Mouse (Mus musculus): ENCODE data around the gene Mvb12a. TPM values are rescaled to one million over a fixed set of nuclear protein-coding genes. Genes with fewer than 3 reads are reported as not detected.

Gene Mvb12a
- total and polyA plus RNA-seq, 3 experiments: 80.5 to 157 (median 128) TPM

GRCm38 (mm10) chr8:71525226-71526050 is 17.3 kb upstream of the Mvb12a start, which contains the start of gene Ccdc194:
Ccdc194 (minus strand) TSS chr8:71525711.
- Histone ChIP-seq H3K36me3 (replicated peaks in 1 of 2; ENCODE audit: control insufficient read depth in 1 of 2, insufficient read depth in 1 of 2, low read length in 1 of 2) (no peaks in the 10 kb centered on the region), H3K4me3 (replicated peaks in 1 of 3; ENCODE audit: low read depth in 2 of 3, low read length in 2 of 3, poor library complexity in 1 of 3) (no peak within 1 kb of the TSS), H3K27me3 (replicated peaks) (no peaks in the 10 kb centered on the region), H3K4me1 (ENCODE audit: control insufficient read depth in 1 of 2, insufficient read depth in 2 of 2) (peaks cover 28 to 51% of the 10 kb centered on the region in 2 experiments), H3K79me2 (replicated peaks; ENCODE audit: control insufficient read depth, extremely low read depth, insufficient read depth, poor library complexity, severe bottlenecking) (no peaks in the 10 kb centered on the region), H3K27ac (ENCODE audit: insufficient read depth, low read depth) (no peak within 1 kb of the TSS), H3K9ac (ENCODE audit: insufficient read depth, low read depth) (no peak within 1 kb of the TSS), H3K9me3 (replicated peaks; ENCODE audit: low read length) (no peaks in the 10 kb centered on the region), H3K4me2 (ENCODE audit: insufficient read depth, low read depth, poor library complexity, severe bottlenecking) (no peak within 1 kb of the TSS)
- no peak for DNase-seq (ENCODE audit: extremely low read depth)
- TF ChIP-seq JUN (IDR thresholded peaks at IDR 0.05; ENCODE audit: insufficient read depth, low read depth, low read length) (no peak), NRF1 (IDR thresholded peaks at IDR 0.05; ENCODE audit: low read depth, low read length) (no peak)
- dilution Hi-C loops (cut with MboI; ENCODE audit: extremely low pct_ligation_motif_present, extremely low pct_unique_long_range_greater_than_20kb, low sequenced_read_pairs) (no loop called here), in situ Hi-C loops (cut with MboI; ENCODE audit: low pct_ligation_motif_present, low pct_unique_long_range_greater_than_20kb, low sequenced_read_pairs) (no loop called here)

GRCm38 (mm10) chr8:71526272-71526671 is 16.4 kb upstream of the Mvb12a start:
- Histone ChIP-seq H3K9ac (ENCODE audit: insufficient read depth, low read depth) (no peak overlapping the region), H3K4me1 (ENCODE audit: control insufficient read depth in 1 of 2, insufficient read depth in 2 of 2) (peaks cover 24 to 49% of the 10 kb centered on the region in 2 experiments), H3K27ac (ENCODE audit: insufficient read depth, low read depth) (no peak overlapping the region), H3K4me2 (ENCODE audit: insufficient read depth, low read depth, poor library complexity, severe bottlenecking) (no peak overlapping the region), H3K27me3 (replicated peaks) (no peaks in the 10 kb centered on the region), H3K9me3 (replicated peaks; ENCODE audit: low read length) (no peaks in the 10 kb centered on the region), H3K79me2 (replicated peaks; ENCODE audit: control insufficient read depth, extremely low read depth, insufficient read depth, poor library complexity, severe bottlenecking) (no peaks in the 10 kb centered on the region), H3K4me3 (replicated peaks in 1 of 3; ENCODE audit: low read depth in 2 of 3, low read length in 2 of 3, poor library complexity in 1 of 3) (no peak overlapping the region), H3K36me3 (replicated peaks in 1 of 2; ENCODE audit: control insufficient read depth in 1 of 2, insufficient read depth in 1 of 2, low read length in 1 of 2) (no peaks in the 10 kb centered on the region)
- no peak for DNase-seq (ENCODE audit: extremely low read depth)
- in situ Hi-C loops (cut with MboI; ENCODE audit: low pct_ligation_motif_present, low pct_unique_long_range_greater_than_20kb, low sequenced_read_pairs) (no loop called here), dilution Hi-C loops (cut with MboI; ENCODE audit: extremely low pct_ligation_motif_present, extremely low pct_unique_long_range_greater_than_20kb, low sequenced_read_pairs) (no loop called here)
- no peak for TF ChIP-seq EP300 (IDR thresholded peaks at IDR 0.05; ENCODE audit: low read length)
- no peak for TF ChIP-seq ZMIZ1 (IDR thresholded peaks at IDR 0.05; ENCODE audit: low read depth, low read length)

GRCm38 (mm10) chr8:71527162-71527870 is 15.4 kb upstream of the Mvb12a start:
- no peaks in the 10 kb centered on the region for H3K36me3 ChIP-seq (replicated peaks in 1 of 2; ENCODE audit: control insufficient read depth in 1 of 2, insufficient read depth in 1 of 2, low read length in 1 of 2)
- peaks cover 27 to 48% of the 10 kb centered on the region in 2 experiments for H3K4me1 ChIP-seq (ENCODE audit: control insufficient read depth in 1 of 2, insufficient read depth in 2 of 2)
- H3K79me2 ChIP-seq (replicated peaks; ENCODE audit: control insufficient read depth, extremely low read depth, insufficient read depth, poor library complexity, severe bottlenecking): no peaks in the 10 kb centered on the region
- dilution Hi-C loops (cut with MboI; ENCODE audit: extremely low pct_ligation_motif_present, extremely low pct_unique_long_range_greater_than_20kb, low sequenced_read_pairs): no loop called here
- in situ Hi-C loops (cut with MboI; ENCODE audit: low pct_ligation_motif_present, low pct_unique_long_range_greater_than_20kb, low sequenced_read_pairs): no loop called here
- H3K27me3 ChIP-seq (replicated peaks): no peaks in the 10 kb centered on the region
- peak; percentile 37 for DNase-seq (ENCODE audit: extremely low read depth)
- peak overlapping the region; percentile 41; the same call in 1 of the 2 replicates for H3K9ac ChIP-seq (ENCODE audit: insufficient read depth, low read depth)
- peak overlapping the region; percentile 40; the same call in 1 of the 2 replicates for H3K27ac ChIP-seq (ENCODE audit: insufficient read depth, low read depth)
- no peaks in the 10 kb centered on the region for H3K9me3 ChIP-seq (replicated peaks; ENCODE audit: low read length)
- H3K4me2 ChIP-seq (ENCODE audit: insufficient read depth, low read depth, poor library complexity, severe bottlenecking): peak overlapping the region; percentile 26; the same call in 1 of the 2 replicates
- no peak overlapping the region for H3K4me3 ChIP-seq (replicated peaks in 1 of 3; ENCODE audit: low read depth in 2 of 3, low read length in 2 of 3, poor library complexity in 1 of 3)
- TF ChIP-seq CTCF (conservative IDR thresholded peaks at IDR 0.05 in 1 of 2, IDR thresholded peaks at IDR 0.05 in 1 of 2; ENCODE audit: low read depth in 2 of 2, low read length in 2 of 2) (no peak), MYC (IDR thresholded peaks at IDR 0.05; ENCODE audit: low read depth, low read length) (no peak), SIN3A (IDR thresholded peaks at IDR 0.05; ENCODE audit: low read length) (no peak), SMC3 (IDR thresholded peaks at IDR 0.05; ENCODE audit: low read depth, low read length) (no peak), KAT2A (IDR thresholded peaks at IDR 0.05; ENCODE audit: insufficient replicate concordance, low read length) (no peak), MXI1 (IDR thresholded peaks at IDR 0.05; ENCODE audit: low read depth, low read length) (no peak), MAZ (IDR thresholded peaks at IDR 0.05; ENCODE audit: low read depth, low read length) (no peak), TCF12 (IDR thresholded peaks at IDR 0.05; ENCODE audit: low read depth, low read length) (0 out of 2 replicates have a peak, but pooled peaks have one; percentile 17), USF2 (conservative IDR thresholded peaks at IDR 0.05; ENCODE audit: low read depth, low read length) (no peak), MAFK (IDR thresholded peaks at IDR 0.05; ENCODE audit: insufficient replicate concordance, low read length) (0 out of 2 replicates have a peak, but pooled peaks have one; percentile 16), E2F4 (IDR thresholded peaks at IDR 0.05; ENCODE audit: insufficient replicate concordance, low read depth, low read length) (no peak), POLR2AphosphoS2 (IDR thresholded peaks at IDR 0.05; ENCODE audit: low read depth, low read length) (no peak), UBTF (IDR thresholded peaks at IDR 0.05; ENCODE audit: low read depth, low read length) (no peak), IRF4 (IDR thresholded peaks at IDR 0.05; ENCODE audit: low read depth, low read length) (peak; percentile 46; the same call in 1 of the 2 replicates), EP300 (IDR thresholded peaks at IDR 0.05; ENCODE audit: low read length) (no peak; the same call in 1 of the 2 replicates), ZMIZ1 (IDR thresholded peaks at IDR 0.05; ENCODE audit: low read depth, low read length) (no peak), MAX (IDR thresholded peaks at IDR 0.05; ENCODE audit: low read length) (no peak), CHD1 (IDR thresholded peaks at IDR 0.05; ENCODE audit: low read depth, low read length) (no peak), TBP (conservative IDR thresholded peaks at IDR 0.05; ENCODE audit: low read depth, low read length) (no peak), HCFC1 (IDR thresholded peaks at IDR 0.05; ENCODE audit: low read depth, low read length) (no peak)
